Mouse (Mus musculus) neutrophil, adult 83 days (primary cell): ENCODE results near the gene Gm6169. TPM values are rescaled to one million over a fixed set of nuclear protein-coding genes. Genes with fewer than 3 reads are reported as not detected.

ENCODE experiments used
- total RNA-seq, 2 experiments: library from RNA; stranded (reverse); gene quantifications; one replicate each; pipeline ENCODE4 v1.2.4; 2023

The Gm6169 gene
- total RNA-seq: 100 to 1,000 TPM in 1 of 2 experiments, 1 to 10 TPM in 1; 3.5 to 132 TPM

GRCm38 (mm10) chr13:97099187-97099852 lies at the start of gene Gm6169:
Gm6169 (minus strand) TSS chr13:97099237.

GRCm38 (mm10) chr13:97137466-97138400 lies 38.7 kb upstream of the Gm6169 start, which contains the start of the genes Gfm2 and Nsa2:
Gfm2 (plus strand) TSS chr13:97137937.
Nsa2 (minus strand) TSS chr13:97137937.

GRCm38 (mm10) chr13:97066649-97067550 lies 32.1 kb downstream of the Gm6169 start, which contains the start of gene Fam169a:
Fam169a (plus strand) TSS chr13:97067286.

Other genes with a start within 250 kb of the Gm6169 start
- gene Gcnt4, start 174.5 kb downstream of the Gm6169 start, total RNA-seq: not detected
- not detected for gene 1700029F12Rik, start 64.9 kb downstream of the Gm6169 start, total RNA-seq
- under 1 TPM in 1 of 2 experiments, not detected in 1; 0.11 TPM for gene Fam169a, start 32.0 kb downstream of the Gm6169 start, total RNA-seq
- 10 to 100 TPM; 15.2 to 16.2 TPM for gene Gfm2, start 38.7 kb upstream of the Gm6169 start, total RNA-seq
- 10 to 100 TPM; 52.6 to 59.1 TPM for gene Nsa2, start 38.7 kb upstream of the Gm6169 start, total RNA-seq
- 10 to 100 TPM; 58.6 to 61.4 TPM for gene Hexb, start 99.1 kb upstream of the Gm6169 start, total RNA-seq
- gene Enc1, start 141.9 kb upstream of the Gm6169 start, total RNA-seq: 1 to 10 TPM; 2.0 to 2.1 TPM